Mouse (Mus musculus) olfactory bulb, adult 2 months (tissue): ENCODE results near the gene Tpp2. TPM values are rescaled to one million over a fixed set of nuclear protein-coding genes. Genes with fewer than 3 reads are reported as not detected.
A peak's percentile ranks its signal among the peaks of the same experiment; 100 is the strongest.
"Not testable (repeated sequence)": the region's sequence is repeated elsewhere in the genome, so short reads cannot be mapped to it uniquely, and the experiment has no call there.

Experiments
- H3K27ac ChIP-seq: fragments of 200-500 bp; 2 replicates; pipeline ENCODE4 v1.5.1; 2012; ENCODE audit warnings: low read depth, low read length; ENCODE audit not compliant: insufficient read depth
- H3K4me1 ChIP-seq: fragments of 200-500 bp; 2 replicates; pipeline ENCODE4 v1.6.1; 2012; ENCODE audit warnings: low read length; ENCODE audit not compliant: control insufficient read depth, insufficient read depth
- H3K4me3 ChIP-seq: fragments of 200-500 bp; 2 replicates; pipeline ENCODE4 v1.5.1; 2012; ENCODE audit warnings: mild to moderate bottlenecking, low read depth, low read length, moderate library complexity; ENCODE audit not compliant: insufficient read depth
- CTCF ChIP-seq: fragments of 200-500 bp; IDR thresholded peaks from 2 replicates; pipeline ENCODE4 v1.5.1; 2012; ENCODE audit warnings: low read depth, mild to moderate bottlenecking, low read length, moderate library complexity; ENCODE audit not compliant: insufficient read depth
- POLR2A ChIP-seq: fragments of 200-500 bp; IDR thresholded peaks from 2 replicates; pipeline ENCODE4 v1.6.1; 2012; ENCODE audit warnings: mild to moderate bottlenecking, low read depth, low read length, moderate library complexity; ENCODE audit not compliant: insufficient read depth
- WGBS: fragments of 180-500 bp; shearing (Covaris S2); methylation state at CpG from one replicate; pipeline ENCODE4 v1.1.7; 2018; 5-methylcytosine and 5-hydroxymethylcytosine counted together
- polyA plus RNA-seq: library from polyadenylated mRNA; stranded (reverse); fragments of >200 nt; gene quantifications from 2 replicates; pipeline ENCODE4 v1.2.4, GENCODE M21; 2012; ENCODE audit warnings: low replicate concordance; ENCODE audit not compliant: missing spikeins, insufficient read depth, insufficient read length

Gene Tpp2
- polyA plus RNA-seq, 1 experiment = 104 TPM

- under 1% methylated on average over 17 of the region's 17 CpGs for WGBS
- H3K4me1 ChIP-seq = peaks cover 4% of the 10 kb centered on the region
- TF ChIP-seq CTCF (no peak), POLR2A (no peak)
- peak overlapping the region; percentile 44 for H3K4me3 ChIP-seq
- no peak overlapping the region for H3K27ac ChIP-seq
Observed at GRCm38 (mm10) chr1:44041797-44042554, 108.5 kb downstream of the Tpp2 start.

- Histone ChIP-seq H3K27ac (no peak overlapping the region), H3K4me3 (peak overlapping the region; percentile 44), H3K4me1 (peaks cover 4% of the 10 kb centered on the region)
- TF ChIP-seq POLR2A (no peak), CTCF (no peak)
- 3% methylated on average over 6 of the region's 6 CpGs for WGBS
Observed at GRCm38 (mm10) chr1:44042555-44042915, 109.1 kb downstream of the Tpp2 start.

GRCm38 (mm10) chr1:44045689-44046088 lies 112.2 kb downstream of the Tpp2 start:
- H3K27ac ChIP-seq, H3K4me3 ChIP-seq, H3K4me1 ChIP-seq: not testable (repeated sequence)
- WGBS = 88% methylated on average over 5 of the region's 5 CpGs

- Histone ChIP-seq H3K27ac (no peak overlapping the region), H3K4me1 (peaks cover 4% of the 10 kb centered on the region), H3K4me3 (no peak overlapping the region)
- 87% methylated on average over 2 of the region's 2 CpGs for WGBS
- TF ChIP-seq CTCF = no peak
- TF ChIP-seq POLR2A = no peak
Observed at GRCm38 (mm10) chr1:44046556-44046955, 113.1 kb downstream of the Tpp2 start.

Other genes starting within 250 kb of the Tpp2 start
- not detected in 2 replicates for gene 1500015O10Rik, start 203.0 kb upstream of the Tpp2 start, polyA plus RNA-seq
- gene Uxs1, start 105.8 kb upstream of the Tpp2 start, polyA plus RNA-seq = not detected in 2 replicates
- gene Mettl21c, start 86.4 kb downstream of the Tpp2 start, polyA plus RNA-seq = not detected in 2 replicates
- gene Gm8251, start 128.3 kb downstream of the Tpp2 start, polyA plus RNA-seq = not detected in 2 replicates
- not detected in 2 replicates for gene Tex30, start 168.8 kb downstream of the Tpp2 start, polyA plus RNA-seq
- not detected in 2 replicates for gene Kdelc1, start 185.2 kb downstream of the Tpp2 start, polyA plus RNA-seq
- not detected in 2 replicates for gene Bivm, start 185.3 kb downstream of the Tpp2 start, polyA plus RNA-seq
- gene Ercc5, start 214.1 kb downstream of the Tpp2 start, polyA plus RNA-seq = not detected in 2 replicates